Mouse (Mus musculus) limb, embryonic 11.5 days (tissue): ENCODE results near the gene Rbfox1. TPM values are rescaled to one million over a fixed set of nuclear protein-coding genes. Genes with fewer than 3 reads are reported as not detected.

Experiments used
- ATAC-seq: fragments of 200-750 bp; cut with Nextera tagmentation; 2 replicates; pipeline ENCODE4 v1.8.0; 2017; ENCODE audit warnings: low read depth; ENCODE audit not compliant: insufficient number of reproducible peaks, low FRiP score, low TSS enrichment
- DNase-seq: peaks from one replicate; pipeline ENCODE4 v3.0.0-alpha.2; 2015; ENCODE audit warnings: low spot score
- H3K27ac ChIP-seq: fragments of 300-500 bp; sonication (generic); replicated peaks from 2 replicates; pipeline ENCODE4 v1.5.1; 2014; ENCODE audit warnings: low read depth, mild to moderate bottlenecking, low read length
- H3K27me3 ChIP-seq: fragments of 300-500 bp; sonication (generic); 2 replicates; pipeline ENCODE4 v1.6.1; 2014; ENCODE audit warnings: mild to moderate bottlenecking, low read length, mixed read lengths; ENCODE audit not compliant: control insufficient read depth, insufficient read depth
- H3K36me3 ChIP-seq: fragments of 300-500 bp; sonication (generic); 2 replicates; pipeline ENCODE4 v1.6.1; 2014; ENCODE audit warnings: mild to moderate bottlenecking, low read length, moderate library complexity, mixed read lengths; ENCODE audit not compliant: control insufficient read depth, insufficient read depth
- H3K4me1 ChIP-seq: fragments of 300-500 bp; sonication (generic); 2 replicates; pipeline ENCODE4 v1.6.1; 2014; ENCODE audit warnings: low read length, mixed read lengths; ENCODE audit not compliant: control insufficient read depth, insufficient read depth
- H3K4me2 ChIP-seq: fragments of 300-500 bp; sonication (generic); 2 replicates; pipeline ENCODE4 v1.6.1; 2014; ENCODE audit warnings: low read depth, mild to moderate bottlenecking, moderate library complexity; ENCODE audit not compliant: severe bottlenecking
- H3K4me3 ChIP-seq: fragments of 300-500 bp; sonication (generic); 2 replicates; pipeline ENCODE4 v1.5.1; 2014; ENCODE audit warnings: low read depth, low read length
- H3K9ac ChIP-seq: fragments of 300-500 bp; sonication (generic); 2 replicates; pipeline ENCODE4 v1.6.1; 2014; ENCODE audit warnings: mild to moderate bottlenecking, low read length
- H3K9me3 ChIP-seq: fragments of 300-500 bp; sonication (generic); 2 replicates; pipeline ENCODE4 v1.6.1; 2016; ENCODE audit warnings: low read length; ENCODE audit not compliant: control insufficient read depth
- WGBS: fragments of 180-500 bp; shearing (Covaris S2); extraction: QIAGEN DNeasy Blood & Tissue Kit; methylation state at CpG from one replicate; pipeline ENCODE4 v1.1.7; 2014; 5-methylcytosine and 5-hydroxymethylcytosine counted together
- polyA plus RNA-seq: library from polyadenylated mRNA; unstranded; fragments of >200 nt; fragmentation: Nextera tagmentation; extraction: Ambion mirVana; gene quantifications from 2 replicates; pipeline ENCODE4 v1.2.1, GENCODE M21; 2014

The Rbfox1 gene
- polyA plus RNA-seq, 1 experiment from 2014 or later, result 0.81 TPM

DNA sequence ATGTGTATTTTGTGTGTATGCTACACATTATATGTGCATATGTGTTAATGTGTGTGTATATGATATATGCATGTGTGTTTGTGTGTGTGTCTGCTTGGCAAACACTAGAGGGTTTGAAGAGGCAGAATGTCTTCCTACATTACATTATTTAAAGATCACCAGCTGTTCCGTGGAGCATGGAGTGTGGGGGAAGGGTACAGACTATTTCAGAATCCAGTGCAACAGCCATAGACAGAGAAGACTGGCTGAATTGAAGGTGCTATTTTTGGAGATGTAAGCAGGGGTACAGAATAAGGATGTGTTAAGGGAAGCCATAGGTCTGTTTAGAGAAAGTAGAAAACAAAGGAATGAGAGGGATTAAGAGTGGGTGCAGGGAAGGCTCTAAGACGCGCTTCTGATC lies 869.7 kb downstream of the Rbfox1 start:
- DNase-seq (no peak), ATAC-seq (no peak)
- Histone ChIP-seq H3K4me1 (no peaks in the 10 kb centered on the region), H3K4me2 (no peak overlapping the region), H3K9ac (no peak overlapping the region), H3K27me3 (no peaks in the 10 kb centered on the region), H3K4me3 (no peak overlapping the region), H3K9me3 (no peaks in the 10 kb centered on the region), H3K36me3 (no peaks in the 10 kb centered on the region), H3K27ac (no peak overlapping the region)
- WGBS, result 88% methylated on average over 3 of the region's 3 CpGs

DNA sequence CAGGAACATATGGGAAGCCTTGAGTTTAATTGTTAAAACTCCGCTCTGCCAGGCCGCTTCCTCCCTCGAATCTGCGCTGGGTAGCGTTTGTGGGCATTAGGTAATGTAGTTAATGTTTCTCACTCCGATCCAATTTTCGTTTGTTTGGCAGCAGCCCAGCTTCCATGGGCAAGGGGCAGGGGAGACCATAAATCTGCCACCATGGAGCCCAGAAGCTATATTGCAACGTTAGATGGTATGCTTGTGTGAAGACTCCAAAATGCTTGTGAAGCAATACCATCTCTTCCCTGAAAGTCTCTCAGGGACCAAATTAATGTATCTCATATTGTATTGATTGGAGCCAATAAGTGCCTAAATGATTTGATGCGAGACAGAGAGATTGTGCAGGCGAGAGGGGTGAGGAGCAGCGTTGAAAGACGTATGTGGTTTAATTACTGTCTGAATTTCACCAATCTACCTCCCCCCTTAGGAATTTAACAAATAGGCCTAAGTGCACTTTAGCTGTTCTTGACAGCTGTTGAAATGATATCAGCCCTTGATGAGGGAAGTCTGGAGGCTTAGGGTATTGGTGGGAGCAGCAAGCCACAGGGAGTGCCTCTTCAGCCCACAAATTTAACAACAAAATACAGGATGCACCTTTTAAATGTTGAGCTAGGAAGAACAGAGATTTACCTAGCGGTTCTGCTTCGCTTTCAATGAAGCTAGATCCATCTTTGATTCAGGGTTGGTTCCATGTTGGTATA lies 884.5 kb downstream of the Rbfox1 start:
- no peaks in the 10 kb centered on the region for H3K36me3 ChIP-seq
- 0 out of 2 replicates have a peak, but pooled peaks cover 3% of the 10 kb centered on the region for H3K4me1 ChIP-seq
- 53% methylated on average over 14 of the region's 14 CpGs for WGBS
- H3K9ac ChIP-seq, result no peak overlapping the region
- H3K4me2 ChIP-seq, result no peak overlapping the region
- peak; percentile 25 for DNase-seq
- H3K27ac ChIP-seq, result no peak overlapping the region
- no peak for ATAC-seq
- no peaks in the 10 kb centered on the region for H3K9me3 ChIP-seq
- no peak overlapping the region for H3K4me3 ChIP-seq
- H3K27me3 ChIP-seq, result no peaks in the 10 kb centered on the region

DNA sequence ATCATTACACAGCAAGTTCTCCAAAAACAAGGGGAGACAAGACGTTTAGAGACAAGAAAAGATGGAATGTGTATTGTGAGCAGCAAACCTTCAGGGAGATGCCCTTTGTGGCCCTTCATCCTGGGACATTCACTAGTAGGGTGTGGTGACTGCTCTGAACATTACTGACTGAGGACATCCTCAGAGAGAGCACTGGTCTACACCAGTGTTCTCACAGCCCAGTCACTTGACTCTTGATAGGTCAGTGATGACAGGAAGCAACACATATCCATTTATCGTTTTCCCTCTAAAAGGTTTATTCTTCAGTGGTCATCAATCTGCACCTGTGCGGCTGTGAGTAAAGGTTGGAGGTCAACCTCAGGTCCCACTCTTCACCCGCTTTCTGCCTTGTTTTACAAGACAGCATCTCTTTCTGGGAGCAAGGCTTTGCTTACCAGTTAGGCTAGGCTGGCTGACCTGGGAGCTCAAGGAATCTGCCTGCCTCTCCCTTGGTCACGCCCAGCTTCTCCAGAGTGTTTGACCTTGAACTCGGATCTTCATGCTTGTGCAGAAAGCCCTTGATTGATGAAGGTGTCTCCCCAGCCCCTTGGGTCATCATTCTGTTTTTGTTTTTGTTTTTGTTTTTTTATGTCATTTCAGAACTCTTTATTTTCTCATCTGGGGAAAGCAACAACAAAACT lies 892.5 kb downstream of the Rbfox1 start:
- no peak overlapping the region for H3K4me3 ChIP-seq
- H3K36me3 ChIP-seq, result no peaks in the 10 kb centered on the region
- no peaks in the 10 kb centered on the region for H3K9me3 ChIP-seq
- DNase-seq, result no peak
- 84% methylated on average over 6 of the region's 6 CpGs for WGBS
- H3K27me3 ChIP-seq, result no peaks in the 10 kb centered on the region
- no peak overlapping the region for H3K9ac ChIP-seq
- H3K4me2 ChIP-seq, result no peak overlapping the region
- no peak for ATAC-seq
- H3K27ac ChIP-seq, result no peak overlapping the region
- H3K4me1 ChIP-seq, result no peaks in the 10 kb centered on the region

DNA sequence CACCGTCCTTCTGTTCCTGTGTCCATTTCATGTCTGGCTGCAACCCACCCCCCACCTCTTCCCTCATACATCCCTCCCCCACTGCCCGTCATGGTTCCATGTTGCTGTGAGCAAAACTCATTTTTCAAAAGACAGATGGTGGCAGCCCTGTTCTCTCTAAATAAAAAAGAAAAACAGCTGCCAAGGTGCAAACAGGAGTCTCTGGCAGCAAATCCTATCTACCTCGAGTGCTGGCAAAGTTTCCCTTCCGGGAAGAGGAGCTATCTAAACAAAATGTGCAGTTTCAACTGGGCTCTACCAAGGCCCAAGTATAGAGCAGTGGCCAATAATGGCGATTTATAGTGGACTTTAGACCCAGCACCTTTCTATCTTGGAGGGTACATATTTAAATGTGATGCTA lies 899.0 kb downstream of the Rbfox1 start:
- H3K9ac ChIP-seq, result no peak overlapping the region
- H3K4me1 ChIP-seq, result no peaks in the 10 kb centered on the region
- H3K4me3 ChIP-seq, result no peak overlapping the region
- no peak overlapping the region for H3K4me2 ChIP-seq
- no peaks in the 10 kb centered on the region for H3K36me3 ChIP-seq
- 56% methylated on average over 5 of the region's 5 CpGs for WGBS
- no peak overlapping the region for H3K27ac ChIP-seq
- DNase-seq, result no peak
- ATAC-seq, result no peak
- H3K9me3 ChIP-seq, result no peaks in the 10 kb centered on the region
- H3K27me3 ChIP-seq, result no peaks in the 10 kb centered on the region

DNA sequence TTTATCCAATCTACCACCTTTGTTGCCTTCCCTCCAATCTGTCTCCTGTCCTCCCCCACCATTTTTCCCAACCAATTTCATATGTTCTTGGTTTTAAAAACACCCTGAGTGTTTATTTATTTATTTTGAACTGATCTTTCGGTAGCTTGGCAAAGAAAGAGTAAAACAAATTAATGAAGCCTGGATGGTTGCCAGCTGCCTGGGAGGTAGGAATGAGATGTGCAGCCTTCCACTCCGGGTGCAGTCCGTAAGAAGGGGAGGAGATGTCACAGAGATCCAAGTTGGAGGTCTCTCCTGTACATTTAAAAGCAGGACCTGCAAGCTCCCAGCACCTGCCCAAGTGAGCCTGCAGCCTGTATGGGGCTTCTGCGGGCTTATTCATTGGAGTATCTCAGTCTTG lies 899.9 kb downstream of the Rbfox1 start:
- Histone ChIP-seq H3K4me1 (no peaks in the 10 kb centered on the region), H3K27me3 (no peaks in the 10 kb centered on the region), H3K9me3 (no peaks in the 10 kb centered on the region), H3K4me2 (no peak overlapping the region), H3K9ac (no peak overlapping the region), H3K4me3 (no peak overlapping the region), H3K36me3 (no peaks in the 10 kb centered on the region), H3K27ac (no peak overlapping the region)
- 77% methylated on average over 4 of the region's 4 CpGs for WGBS
- DNase-seq (no peak), ATAC-seq (no peak)

DNA sequence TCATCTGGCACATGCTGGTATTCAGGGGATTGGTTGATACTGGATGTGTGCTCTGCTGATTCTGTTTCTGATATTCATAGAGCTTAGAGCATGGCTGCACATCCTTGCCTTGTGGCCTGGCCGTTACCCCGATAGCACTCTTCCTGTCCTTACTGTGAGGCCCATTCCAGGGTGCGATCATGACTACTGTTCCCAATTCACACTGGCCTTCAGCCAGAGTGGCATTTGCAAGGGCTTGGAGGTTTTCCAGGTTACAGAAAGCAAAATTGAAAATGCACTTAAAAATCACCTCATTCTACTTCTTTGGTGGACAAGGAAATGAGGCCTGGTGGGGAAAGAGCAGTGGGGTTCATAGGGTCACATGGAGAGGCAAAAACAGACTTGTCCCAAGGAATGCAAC lies 906.1 kb downstream of the Rbfox1 start:
- no peak overlapping the region for H3K4me2 ChIP-seq
- H3K4me3 ChIP-seq, result no peak overlapping the region
- H3K9me3 ChIP-seq, result no peaks in the 10 kb centered on the region
- H3K36me3 ChIP-seq, result no peaks in the 10 kb centered on the region
- DNase-seq (no peak), ATAC-seq (no peak)
- no peak overlapping the region for H3K27ac ChIP-seq
- no peaks in the 10 kb centered on the region for H3K27me3 ChIP-seq
- no peak overlapping the region for H3K9ac ChIP-seq
- no peaks in the 10 kb centered on the region for H3K4me1 ChIP-seq
- WGBS, result 85% methylated on average over 3 of the region's 3 CpGs

DNA sequence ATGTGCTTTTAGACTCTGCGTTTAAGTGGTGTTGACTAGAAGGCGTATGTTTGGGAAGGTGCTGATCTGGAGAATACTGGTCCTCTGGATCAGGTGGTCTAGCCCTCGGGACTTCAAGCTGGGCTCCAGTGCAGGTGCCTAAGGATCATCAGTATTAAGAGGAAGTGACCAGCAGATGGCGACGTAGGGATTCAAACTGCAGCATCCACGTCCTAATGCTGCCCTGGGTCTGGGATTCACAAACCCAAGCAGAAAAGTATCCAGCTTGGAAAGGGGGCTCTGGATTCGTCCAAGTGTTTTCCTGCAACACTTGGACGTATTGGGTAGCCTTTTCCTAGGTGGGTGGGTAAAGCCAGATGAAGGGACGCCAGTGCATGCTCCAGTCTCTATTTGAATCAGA lies 906.5 kb downstream of the Rbfox1 start:
- no peaks in the 10 kb centered on the region for H3K9me3 ChIP-seq
- H3K27ac ChIP-seq, result no peak overlapping the region
- no peak overlapping the region for H3K4me2 ChIP-seq
- H3K4me3 ChIP-seq, result no peak overlapping the region
- H3K4me1 ChIP-seq, result no peaks in the 10 kb centered on the region
- ATAC-seq (no peak), DNase-seq (peak; percentile 77)
- H3K36me3 ChIP-seq, result no peaks in the 10 kb centered on the region
- no peak overlapping the region for H3K9ac ChIP-seq
- 20% methylated on average over 9 of the region's 9 CpGs for WGBS
- no peaks in the 10 kb centered on the region for H3K27me3 ChIP-seq

DNA sequence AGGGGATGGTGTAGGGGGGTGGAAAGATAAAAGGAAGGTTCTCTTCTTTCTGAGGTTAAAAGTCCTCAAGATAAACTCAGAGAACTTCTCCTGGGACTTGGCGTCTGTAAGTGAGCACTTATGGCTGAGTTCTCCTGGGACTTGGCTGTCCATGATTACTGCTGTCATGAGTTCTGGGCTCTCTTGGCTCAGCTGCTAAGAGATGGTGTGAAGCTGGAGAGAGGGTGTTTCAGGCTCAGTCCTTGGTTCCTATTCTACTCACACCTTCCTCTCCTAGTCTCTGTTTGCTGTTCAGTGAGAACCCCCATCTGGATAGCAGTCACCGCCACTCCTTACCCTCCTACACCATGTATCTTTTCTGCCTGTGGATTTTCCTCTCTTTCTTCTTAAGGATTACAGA lies 921.1 kb downstream of the Rbfox1 start:
- DNase-seq, result no peak
- Histone ChIP-seq H3K9me3 (no peaks in the 10 kb centered on the region), H3K4me2 (no peak overlapping the region), H3K36me3 (no peaks in the 10 kb centered on the region), H3K27me3 (no peaks in the 10 kb centered on the region), H3K27ac (no peak overlapping the region), H3K4me1 (no peaks in the 10 kb centered on the region), H3K4me3 (no peak overlapping the region), H3K9ac (no peak overlapping the region)
- ATAC-seq, result no peak
- WGBS, result 94% methylated on average over 2 of the region's 2 CpGs
